Mouse (Mus musculus) midbrain, embryonic 13.5 days (tissue): ENCODE results near the gene Pkn2. TPM values are rescaled to one million over a fixed set of nuclear protein-coding genes. Genes with fewer than 3 reads are reported as not detected.

ENCODE experiments used
- ATAC-seq: fragments of 200-750 bp; cut with Nextera tagmentation; 2 replicates; pipeline ENCODE4 v1.8.0; 2017; ENCODE audit warnings: mild to moderate bottlenecking, moderate TSS enrichment, moderate library complexity
- H3K27ac ChIP-seq: fragments of 300-500 bp; sonication (generic); 2 replicates; pipeline ENCODE4 v1.5.1; 2015; ENCODE audit warnings: inconsistent platforms, mild to moderate bottlenecking, moderate library complexity
- H3K27me3 ChIP-seq: fragments of 300-500 bp; sonication (generic); 2 replicates; pipeline ENCODE4 v1.6.1; 2015; ENCODE audit warnings: mild to moderate bottlenecking, inconsistent platforms
- H3K36me3 ChIP-seq: fragments of 300-500 bp; sonication (generic); 2 replicates; pipeline ENCODE4 v1.6.1; 2015; ENCODE audit warnings: mild to moderate bottlenecking, inconsistent platforms
- H3K4me1 ChIP-seq: fragments of 300-500 bp; sonication (generic); replicated peaks from 2 replicates; pipeline ENCODE4 v1.6.1; 2015; ENCODE audit warnings: inconsistent platforms
- H3K4me2 ChIP-seq: fragments of 300-500 bp; sonication (generic); replicated peaks from 2 replicates; pipeline ENCODE4 v1.6.1; 2015; ENCODE audit warnings: moderate library complexity, mild to moderate bottlenecking, inconsistent platforms
- H3K4me3 ChIP-seq: fragments of 300-500 bp; sonication (generic); replicated peaks from 2 replicates; pipeline ENCODE4 v1.5.1; 2015; ENCODE audit warnings: mild to moderate bottlenecking, inconsistent platforms
- H3K9ac ChIP-seq: fragments of 300-500 bp; sonication (generic); replicated peaks from 2 replicates; pipeline ENCODE4 v1.6.1; 2015; ENCODE audit warnings: mild to moderate bottlenecking, inconsistent platforms
- H3K9me3 ChIP-seq: fragments of 300-500 bp; sonication (generic); 2 replicates; pipeline ENCODE4 v1.6.1; 2016; ENCODE audit warnings: mild to moderate bottlenecking, inconsistent platforms
- WGBS: fragments of 180-500 bp; shearing (Covaris S2); methylation state at CpG from one replicate; pipeline ENCODE4 v1.1.7; 2015; 5-methylcytosine and 5-hydroxymethylcytosine counted together
- polyA plus RNA-seq: library from polyadenylated mRNA; unstranded; fragments of >200 nt; fragmentation: Nextera tagmentation; extraction: Ambion mirVana; gene quantifications from 2 replicates; pipeline ENCODE4 v1.2.1, GENCODE M21; 2015

Gene Pkn2
- polyA plus RNA-seq, 1 experiment from 2014 or later: 32.6 TPM

- no peak overlapping the region for H3K9ac ChIP-seq
- WGBS: 87% methylated on average over 4 of the region's 4 CpGs
- H3K4me3 ChIP-seq: no peak overlapping the region
- H3K4me1 ChIP-seq: no peaks in the 10 kb centered on the region
- no peaks in the 10 kb centered on the region for H3K9me3 ChIP-seq
- no peak overlapping the region for H3K27ac ChIP-seq
- H3K4me2 ChIP-seq: no peak overlapping the region
- peaks cover 25% of the 10 kb centered on the region for H3K36me3 ChIP-seq
- no peaks in the 10 kb centered on the region for H3K27me3 ChIP-seq
- ATAC-seq: no peak
Measured at GRCm38 (mm10) chr3:142826449-142827146, 55.2 kb downstream of the Pkn2 start.

DNA sequence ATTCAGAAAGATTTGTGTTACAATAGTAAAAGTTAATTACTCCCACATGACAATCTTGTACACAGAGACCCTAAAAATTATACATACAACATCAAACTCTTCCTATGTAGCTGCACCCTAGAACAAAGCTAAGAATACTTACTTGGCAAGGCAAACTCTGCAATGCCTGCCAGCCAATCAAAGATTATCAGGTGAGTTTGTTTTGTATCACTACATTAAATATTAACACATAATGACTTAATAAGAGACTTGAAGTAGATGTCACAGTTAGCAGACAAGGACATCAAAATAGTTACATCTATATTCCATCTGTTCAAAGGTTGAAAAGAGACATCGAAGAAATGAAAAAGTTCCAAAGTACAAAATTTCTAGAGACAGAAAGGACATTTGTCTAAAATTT lies 58.2 kb downstream of the Pkn2 start:
- H3K36me3 ChIP-seq: peaks cover 23% of the 10 kb centered on the region
- ATAC-seq: no peak

DNA sequence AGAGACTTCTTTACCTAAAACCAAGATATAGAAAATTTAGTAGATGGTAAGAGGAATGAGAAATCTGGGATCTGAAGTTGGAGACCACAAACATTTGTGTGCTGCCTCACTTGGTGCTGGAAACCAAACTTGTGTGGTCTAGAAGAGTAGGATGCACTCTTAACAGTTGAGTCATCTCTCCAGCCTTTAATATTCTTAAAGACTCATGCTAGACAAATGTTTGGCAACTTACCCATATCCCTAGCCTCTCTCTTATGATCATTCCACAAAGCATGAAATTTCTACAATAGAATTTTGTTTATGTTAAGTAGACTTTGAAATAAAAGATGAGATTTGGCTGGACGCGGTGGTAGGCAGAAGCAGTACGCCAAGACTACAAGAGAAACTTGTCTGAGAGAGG lies 64.3 kb downstream of the Pkn2 start:
- H3K4me2 ChIP-seq: no peak overlapping the region
- no peak overlapping the region for H3K9ac ChIP-seq
- no peaks in the 10 kb centered on the region for H3K9me3 ChIP-seq
- 97% methylated on average over 3 of the region's 3 CpGs for WGBS
- H3K4me3 ChIP-seq: no peak overlapping the region
- H3K36me3 ChIP-seq: peaks cover 20% of the 10 kb centered on the region
- no peak overlapping the region for H3K27ac ChIP-seq
- no peaks in the 10 kb centered on the region for H3K4me1 ChIP-seq
- no peak for ATAC-seq
- H3K27me3 ChIP-seq: no peaks in the 10 kb centered on the region

More for the DNA sequence above, 58.2 kb downstream of the Pkn2 start:
- Histone ChIP-seq H3K4me2 (no peak overlapping the region), H3K9me3 (no peaks in the 10 kb centered on the region), H3K4me1 (no peaks in the 10 kb centered on the region), H3K9ac (no peak overlapping the region), H3K27ac (no peak overlapping the region), H3K27me3 (no peaks in the 10 kb centered on the region), H3K4me3 (no peak overlapping the region)
- WGBS: 91% methylated on average over 1 of the region's 1 CpGs

DNA sequence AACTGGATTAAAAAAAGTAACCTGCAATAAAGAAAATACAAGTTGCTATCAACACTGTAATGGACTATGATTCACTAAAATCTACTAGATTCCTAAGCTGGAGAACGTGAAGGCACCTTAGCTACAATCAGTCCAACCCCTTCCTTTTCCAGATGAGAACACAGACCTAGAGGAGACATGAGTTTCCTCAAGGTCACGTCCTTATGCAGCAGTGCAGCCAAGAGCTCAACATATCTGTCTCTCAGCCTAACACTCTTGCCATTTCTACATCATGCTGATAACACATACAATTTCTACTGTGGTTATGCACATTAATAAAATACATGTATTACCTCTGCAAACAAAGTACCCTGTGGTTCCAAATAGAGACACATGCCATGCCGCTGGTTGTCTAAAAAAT lies 70.2 kb downstream of the Pkn2 start:
- no peak overlapping the region for H3K4me2 ChIP-seq
- H3K4me1 ChIP-seq: no peaks in the 10 kb centered on the region
- whole genome bisulfite sequencing: 93% methylated on average over 3 of the region's 3 CpGs
- ATAC-seq: no peak
- H3K9me3 ChIP-seq: no peaks in the 10 kb centered on the region
- peaks cover 29% of the 10 kb centered on the region for H3K36me3 ChIP-seq
- H3K27ac ChIP-seq: no peak overlapping the region
- no peak overlapping the region for H3K9ac ChIP-seq
- H3K4me3 ChIP-seq: no peak overlapping the region
- H3K27me3 ChIP-seq: no peaks in the 10 kb centered on the region

DNA sequence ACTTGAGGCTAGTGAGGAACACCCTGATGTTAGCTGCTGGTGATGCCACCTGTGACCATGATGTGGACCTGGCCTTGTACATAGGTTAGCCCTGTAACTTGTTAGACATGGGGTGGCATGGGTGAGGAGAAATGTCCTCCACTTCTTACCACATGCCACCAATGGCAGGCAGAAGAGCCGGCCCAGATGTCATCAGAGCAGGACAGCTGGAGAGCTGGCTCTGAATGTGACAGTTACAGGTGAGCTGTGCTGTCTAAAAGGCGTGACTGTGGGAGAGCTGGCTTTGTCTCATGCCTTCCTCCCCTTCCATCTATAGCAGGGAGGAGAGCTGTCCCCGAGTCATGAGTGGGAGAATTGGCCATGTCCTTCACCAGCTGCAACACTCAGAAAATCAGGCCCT lies 86.2 kb downstream of the Pkn2 start:
- WGBS: 91% methylated on average over 3 of the region's 3 CpGs
- peaks cover 58% of the 10 kb centered on the region for H3K36me3 ChIP-seq

DNA sequence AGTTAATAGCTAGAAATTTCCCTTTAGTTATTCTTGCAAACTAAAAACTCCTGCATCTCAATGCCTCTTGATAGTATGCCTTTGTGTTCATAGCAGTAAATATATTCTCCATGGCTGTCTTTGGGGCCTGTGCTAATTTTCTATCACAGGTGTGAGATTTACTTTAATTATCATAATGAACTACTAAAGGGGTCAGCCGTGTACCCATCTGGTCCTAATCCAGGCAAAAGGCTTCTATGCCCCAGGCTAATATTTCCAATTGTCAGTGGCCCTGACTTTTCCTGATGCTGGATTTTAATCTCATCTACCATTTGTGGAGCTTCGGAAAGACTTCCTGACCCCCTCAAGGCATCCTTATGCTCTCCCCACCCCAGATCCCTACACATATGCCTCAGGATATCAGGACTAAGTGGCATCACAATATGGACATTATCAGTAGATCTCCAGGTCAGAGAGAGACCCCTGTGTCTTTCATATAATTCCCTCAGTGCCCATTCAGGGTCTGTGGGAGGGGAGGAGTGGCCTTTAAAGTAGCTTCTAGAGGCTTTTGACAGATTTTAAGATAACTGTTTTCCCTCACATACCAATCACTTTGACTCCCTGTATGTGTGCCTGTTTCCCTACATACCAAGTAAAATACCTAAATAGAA lies 95.3 kb downstream of the Pkn2 start:
- Histone ChIP-seq H3K27me3 (no peaks in the 10 kb centered on the region), H3K4me2 (no peak overlapping the region), H3K4me1 (no peaks in the 10 kb centered on the region), H3K9ac (no peak overlapping the region), H3K36me3 (peaks cover 61% of the 10 kb centered on the region), H3K27ac (no peak overlapping the region), H3K4me3 (no peak overlapping the region), H3K9me3 (no peaks in the 10 kb centered on the region)
- 58% methylated on average over 2 of the region's 2 CpGs for WGBS
- ATAC-seq: no peak

More for the DNA sequence above, 86.2 kb downstream of the Pkn2 start:
- Histone ChIP-seq H3K4me2 (no peak overlapping the region), H3K27ac (no peak overlapping the region), H3K9me3 (no peaks in the 10 kb centered on the region), H3K4me3 (no peak overlapping the region), H3K4me1 (no peaks in the 10 kb centered on the region), H3K9ac (no peak overlapping the region), H3K27me3 (no peaks in the 10 kb centered on the region)
- no peak for ATAC-seq

DNA sequence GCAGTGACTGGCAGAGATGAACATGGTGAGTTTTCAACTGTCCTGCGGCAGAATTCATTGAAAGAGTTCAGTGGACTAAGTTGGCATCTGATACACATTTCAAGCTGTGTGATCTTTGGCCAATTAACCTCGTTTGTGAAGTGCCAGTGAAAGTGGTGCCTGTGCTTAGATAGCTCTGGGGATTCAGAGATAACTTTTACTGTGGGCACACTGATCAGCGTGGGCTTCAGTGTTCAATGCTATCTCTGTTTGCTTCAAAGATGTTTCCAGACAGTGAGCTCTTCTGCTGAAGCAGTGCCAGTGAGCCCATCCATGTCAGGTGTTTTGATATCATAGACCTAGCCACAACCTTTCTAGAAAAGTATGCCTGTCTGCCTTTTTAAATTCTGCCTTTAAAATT lies 104.6 kb downstream of the Pkn2 start:
- Histone ChIP-seq H3K4me1 (no peaks in the 10 kb centered on the region), H3K9ac (no peak overlapping the region), H3K4me2 (no peak overlapping the region), H3K4me3 (no peak overlapping the region), H3K27ac (no peak overlapping the region), H3K36me3 (peaks cover 53% of the 10 kb centered on the region), H3K9me3 (no peaks in the 10 kb centered on the region), H3K27me3 (no peaks in the 10 kb centered on the region)
- WGBS: 93% methylated on average over 3 of the region's 3 CpGs
- ATAC-seq: no peak

DNA sequence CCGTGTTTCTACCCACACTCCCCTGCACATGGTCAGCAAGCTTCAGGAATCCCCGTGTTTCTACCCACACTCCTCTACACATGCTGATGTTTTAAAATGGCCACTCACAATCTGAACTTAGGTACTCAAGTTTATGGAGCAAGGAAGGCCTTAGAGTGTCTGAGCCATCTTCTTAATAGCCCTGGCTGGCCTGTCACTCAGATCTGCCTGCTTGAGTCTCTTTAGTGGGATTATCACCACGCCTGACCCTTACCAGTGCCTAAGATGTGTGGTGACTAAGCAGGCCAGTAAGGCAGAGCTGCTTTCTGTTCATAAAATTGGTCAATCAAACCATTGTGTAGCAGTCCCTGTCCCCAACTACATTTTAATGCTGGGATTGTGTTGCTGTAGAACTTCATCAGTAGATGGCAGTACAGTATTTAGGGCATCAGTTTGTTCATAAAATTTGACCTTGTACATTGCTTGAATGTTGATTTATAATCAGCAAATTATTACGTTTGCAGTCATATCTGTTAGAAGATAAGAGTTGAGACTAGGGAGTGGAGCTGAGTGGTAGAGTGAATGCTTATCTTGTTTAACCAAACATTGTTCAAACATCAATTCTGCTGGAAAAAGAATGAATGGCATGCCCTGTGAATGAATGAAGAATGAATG lies 108.1 kb downstream of the Pkn2 start:
- H3K4me3 ChIP-seq: no peak overlapping the region
- H3K9ac ChIP-seq: no peak overlapping the region
- 82% methylated on average over 4 of the region's 4 CpGs for WGBS
- H3K9me3 ChIP-seq: no peaks in the 10 kb centered on the region
- no peak overlapping the region for H3K4me2 ChIP-seq
- H3K36me3 ChIP-seq: peaks cover 27% of the 10 kb centered on the region
- no peaks in the 10 kb centered on the region for H3K27me3 ChIP-seq
- no peaks in the 10 kb centered on the region for H3K4me1 ChIP-seq
- no peak for ATAC-seq
- H3K27ac ChIP-seq: no peak overlapping the region

DNA sequence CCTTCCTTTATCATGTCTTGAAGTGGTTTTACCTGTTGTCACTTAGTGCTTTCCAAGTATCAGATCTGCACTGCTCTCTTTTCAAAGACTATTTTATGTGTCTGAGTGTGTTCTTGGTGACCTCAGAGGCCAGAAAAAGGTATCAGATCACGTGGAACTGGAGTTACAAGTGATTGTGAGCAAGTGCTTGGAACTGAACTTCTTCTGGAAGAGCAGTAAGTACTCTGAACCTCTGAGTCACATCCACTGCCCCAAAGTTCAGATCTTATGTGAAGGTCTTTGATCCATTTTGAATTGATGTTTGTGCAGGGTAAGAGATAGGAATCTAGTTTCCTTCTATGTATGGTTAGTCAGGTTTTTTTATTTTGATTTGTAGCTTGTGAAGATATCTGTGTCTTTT lies 111.3 kb downstream of the Pkn2 start:
- Histone ChIP-seq H3K9me3 (no peaks in the 10 kb centered on the region), H3K36me3 (peaks cover 21% of the 10 kb centered on the region), H3K9ac (no peak overlapping the region), H3K4me1 (peaks cover 17% of the 10 kb centered on the region), H3K27me3 (no peaks in the 10 kb centered on the region), H3K4me2 (no peak overlapping the region), H3K4me3 (no peak overlapping the region), H3K27ac (no peak overlapping the region)
- WGBS: 74% methylated on average over 1 of the region's 1 CpGs
- no peak for ATAC-seq

GRCm38 (mm10) chr3:142768498-142768897 lies 113.3 kb downstream of the Pkn2 start:
- no peak overlapping the region for H3K4me2 ChIP-seq
- no peak overlapping the region for H3K9ac ChIP-seq
- peaks cover 19% of the 10 kb centered on the region for H3K36me3 ChIP-seq
- H3K4me3 ChIP-seq: no peak overlapping the region
- H3K27ac ChIP-seq: no peak overlapping the region
- H3K27me3 ChIP-seq: no peaks in the 10 kb centered on the region
- 95% methylated on average over 6 of the region's 6 CpGs for WGBS
- no peak for ATAC-seq
- peaks cover 17% of the 10 kb centered on the region for H3K4me1 ChIP-seq
- no peaks in the 10 kb centered on the region for H3K9me3 ChIP-seq

DNA sequence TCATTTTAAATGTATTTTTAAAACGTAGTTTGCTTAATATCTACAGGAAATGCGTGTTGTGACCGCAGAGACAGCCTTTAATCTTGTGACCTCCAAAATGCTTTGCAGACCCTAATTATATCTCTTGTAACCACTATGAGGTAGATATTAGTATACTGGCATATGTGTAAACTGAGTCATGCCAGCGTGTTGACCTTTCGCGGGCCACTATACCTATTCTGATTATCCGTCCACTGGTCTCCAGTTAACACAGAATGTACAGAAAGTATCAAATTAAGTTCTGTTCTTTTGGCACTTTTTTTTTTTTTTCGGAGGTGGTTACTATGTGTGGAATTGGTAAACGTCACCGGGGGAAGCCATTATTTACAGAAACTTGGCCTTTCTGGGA lies 116.0 kb downstream of the Pkn2 start:
- Histone ChIP-seq H3K4me1 (peaks cover 17% of the 10 kb centered on the region), H3K27me3 (no peaks in the 10 kb centered on the region), H3K4me2 (peak overlapping the region; percentile 82), H3K9me3 (no peaks in the 10 kb centered on the region), H3K27ac (0 out of 2 replicates have a peak overlapping the region, but pooled peaks have one; percentile 90), H3K9ac (peak overlapping the region; percentile 91), H3K4me3 (peak overlapping the region; percentile 74), H3K36me3 (no peaks in the 10 kb centered on the region)
- WGBS: 27% methylated on average over 10 of the region's 10 CpGs
- ATAC-seq: no peak

DNA sequence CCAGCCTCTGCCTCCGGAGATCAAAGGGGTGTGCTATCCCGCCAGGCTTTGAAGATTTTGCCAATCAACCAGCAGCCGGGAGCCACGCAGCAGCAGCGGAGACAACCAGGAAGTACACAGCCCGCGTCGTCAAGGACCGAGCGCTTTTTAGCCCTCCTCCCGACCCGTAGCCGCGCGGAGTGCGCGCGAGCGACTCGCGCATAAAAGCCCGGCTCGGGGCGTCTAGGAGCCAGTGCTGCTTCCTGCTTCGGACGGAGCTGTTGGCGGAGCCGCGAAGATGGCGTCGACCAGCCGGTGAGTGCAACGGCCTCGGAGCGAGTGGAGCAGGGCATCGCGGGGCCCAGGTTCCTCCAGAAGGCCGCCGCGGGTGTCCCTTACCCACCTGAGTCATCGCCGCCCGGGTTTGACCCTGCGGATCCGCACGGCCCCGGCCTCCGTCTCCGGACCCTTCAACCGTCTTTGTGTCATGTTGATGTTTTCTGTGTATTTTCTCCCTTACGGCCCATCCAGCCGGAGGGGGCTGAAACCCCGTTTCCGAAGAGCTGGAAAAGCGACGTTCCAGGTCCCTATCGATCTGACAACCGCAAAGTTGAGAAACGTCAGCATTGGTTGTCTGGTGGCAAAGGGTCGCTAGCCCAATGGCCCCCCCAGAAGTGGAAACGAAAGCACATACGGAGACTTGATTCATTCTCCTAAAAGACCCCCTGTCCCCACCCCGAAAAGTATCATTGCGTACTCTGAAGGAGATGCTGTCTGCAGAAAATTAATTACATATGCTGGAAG lies 116.6 kb downstream of the Pkn2 start, which contains the start of gene Gtf2b:
Gtf2b (plus strand) TSS at position 51 of the 783 bp plus-strand sequence.
- WGBS: under 1% methylated on average over 60 of the region's 64 CpGs
- Histone ChIP-seq H3K27ac (peak within 1 kb of the TSS; percentile 90), H3K9ac (peak within 1 kb of the TSS; percentile 91), H3K4me3 (peak within 1 kb of the TSS; percentile 74), H3K4me1 (peaks cover 17% of the 10 kb centered on the region), H3K36me3 (no peaks in the 10 kb centered on the region), H3K27me3 (no peaks in the 10 kb centered on the region), H3K4me2 (peak within 1 kb of the TSS; percentile 82), H3K9me3 (no peaks in the 10 kb centered on the region)
- ATAC-seq: peak; percentile 100
